Mouse (Mus musculus) CD4-positive, CD25-positive, alpha-beta regulatory T cell, adult 2 months (primary cell): ENCODE results near the gene Dab2.

ENCODE experiments used
- DNase-seq: peaks from one replicate; pipeline ENCODE4 v3.0.0-alpha.2; 2012; ENCODE audit warnings: low read depth, low spot score

The Dab2 gene

GRCm38 (mm10) chr15:6325443-6325842, 25.9 kb downstream of the Dab2 start:
- no peak for DNase-seq

GRCm38 (mm10) chr15:6326011-6326410, 26.4 kb downstream of the Dab2 start:
- no peak for DNase-seq

DNA sequence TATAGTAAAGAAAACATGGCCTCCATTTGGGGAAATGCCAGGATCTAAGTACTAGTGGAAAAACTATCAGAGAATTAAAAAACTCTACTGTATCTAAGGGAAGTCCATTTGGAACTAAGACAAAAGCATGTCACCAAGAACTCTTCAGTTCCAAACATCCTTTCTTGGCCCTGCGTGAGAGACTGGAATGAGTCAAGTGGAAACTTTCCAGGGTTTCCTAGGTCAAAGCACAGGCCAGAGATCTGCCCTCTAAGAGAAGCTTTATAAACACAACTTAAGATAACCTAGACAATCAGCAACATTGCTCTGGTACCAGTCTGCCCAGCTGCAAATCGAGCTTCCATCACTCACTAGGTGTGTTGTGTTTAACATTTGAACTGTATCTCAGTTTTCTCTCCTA, 31.8 kb downstream of the Dab2 start:
- no peak for DNase-seq

GRCm38 (mm10) chr15:6334664-6335206, 35.1 kb downstream of the Dab2 start:
- no peak for DNase-seq

GRCm38 (mm10) chr15:6339767-6340166, 40.2 kb downstream of the Dab2 start:
- DNase-seq, result no peak

GRCm38 (mm10) chr15:6340347-6340746, 40.8 kb downstream of the Dab2 start:
- DNase-seq, result no peak

GRCm38 (mm10) chr15:6341427-6341826, 41.8 kb downstream of the Dab2 start:
- no peak for DNase-seq

DNA sequence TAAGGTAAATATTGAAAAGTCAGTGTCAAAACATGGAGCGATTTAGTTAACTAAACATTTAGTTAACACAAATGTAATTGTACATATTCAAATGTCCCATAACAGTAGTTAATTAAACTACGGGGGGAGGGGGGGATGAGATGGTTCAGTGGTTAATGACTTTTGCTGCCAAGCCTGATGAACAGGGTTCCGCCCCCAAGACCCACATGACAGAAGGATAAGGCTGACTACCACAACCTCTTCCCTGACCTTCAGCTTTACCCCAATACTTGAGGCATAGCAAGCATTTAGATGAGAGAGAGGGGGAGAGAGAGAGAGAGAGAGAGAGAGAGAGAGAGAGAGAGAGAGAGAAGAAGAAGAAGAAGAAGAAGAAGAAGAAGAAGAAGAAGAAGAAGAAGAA, 54.3 kb downstream of the Dab2 start:
- no peak for DNase-seq

DNA sequence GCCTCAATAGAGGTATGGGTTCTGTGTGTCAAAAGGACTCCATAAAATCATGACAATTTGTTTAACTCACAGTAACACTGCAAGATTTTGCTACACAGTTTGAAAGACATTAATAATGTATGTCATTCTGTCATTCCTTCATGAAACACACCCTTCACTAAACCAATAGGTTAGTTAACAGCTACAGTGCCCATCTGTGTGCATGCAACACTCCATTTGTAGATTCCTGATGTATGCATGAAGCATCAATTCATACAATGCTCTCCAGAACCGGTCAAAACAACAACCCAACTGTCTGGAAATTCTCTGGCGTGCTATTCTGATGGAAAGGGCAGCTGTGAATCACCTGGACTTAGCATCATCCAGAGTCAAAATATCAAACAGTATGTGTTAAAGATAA, 60.3 kb downstream of the Dab2 start:
- no peak for DNase-seq

DNA sequence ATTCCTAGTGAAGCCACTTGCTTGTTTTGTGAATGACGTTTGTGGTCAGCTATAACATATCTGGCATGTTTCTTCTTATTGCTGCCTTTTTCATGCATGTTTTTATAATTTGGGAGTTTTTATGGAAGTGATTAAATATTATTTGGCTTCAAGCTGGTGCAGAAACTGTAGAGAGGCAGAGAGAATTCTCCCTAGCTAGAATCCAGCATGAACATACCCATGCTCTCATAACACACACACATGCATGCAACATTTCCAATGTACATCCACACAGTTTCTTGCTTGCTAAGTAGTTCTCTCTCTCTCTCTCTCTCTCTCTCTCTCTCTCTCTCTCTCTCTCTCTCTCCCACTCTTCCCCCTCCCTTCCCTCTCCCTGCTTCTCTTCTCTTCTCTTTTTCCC, 70.4 kb downstream of the Dab2 start:
- no peak for DNase-seq

DNA sequence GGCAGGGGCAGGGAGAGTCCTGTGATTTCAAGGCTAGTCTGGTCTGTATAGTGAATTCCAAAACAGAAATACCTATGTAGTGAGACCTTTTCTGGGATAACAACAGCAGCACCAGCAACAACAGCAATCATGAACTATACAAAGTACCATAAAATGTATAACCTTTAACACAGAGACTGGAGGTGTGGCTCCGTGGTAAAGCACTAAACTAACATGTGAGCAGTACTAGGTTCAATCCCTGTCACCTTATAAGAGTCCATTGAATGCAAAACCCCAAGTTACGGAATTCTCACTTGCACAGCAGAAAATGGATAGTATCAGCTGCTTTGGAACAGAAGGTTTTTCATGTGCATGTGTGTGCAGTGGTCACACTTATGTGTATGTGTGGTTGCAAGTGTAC, 71.9 kb downstream of the Dab2 start:
- DNase-seq, result no peak

DNA sequence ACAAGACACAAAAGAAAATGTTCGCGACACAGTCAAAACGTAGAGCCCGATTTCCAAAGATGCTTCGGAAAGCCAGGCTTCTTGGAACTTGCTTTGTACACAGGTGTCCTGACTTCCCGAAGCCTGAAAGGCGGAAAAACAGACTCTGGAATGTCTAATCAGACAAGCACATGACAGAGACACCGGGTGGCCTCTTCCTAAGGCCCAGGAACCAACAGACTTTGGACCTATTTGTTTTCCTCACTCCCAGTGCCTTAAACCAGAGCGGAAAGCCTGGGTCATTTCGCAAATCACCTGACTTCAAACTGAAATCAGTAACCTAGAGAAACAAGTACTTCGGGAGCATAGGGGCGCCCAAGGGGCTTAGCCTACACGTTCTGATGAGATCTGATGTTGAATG, 75.4 kb downstream of the Dab2 start:
- no peak for DNase-seq

- DNase-seq, result no peak
Measured at GRCm38 (mm10) chr15:6376001-6376400, 76.4 kb downstream of the Dab2 start.

DNA sequence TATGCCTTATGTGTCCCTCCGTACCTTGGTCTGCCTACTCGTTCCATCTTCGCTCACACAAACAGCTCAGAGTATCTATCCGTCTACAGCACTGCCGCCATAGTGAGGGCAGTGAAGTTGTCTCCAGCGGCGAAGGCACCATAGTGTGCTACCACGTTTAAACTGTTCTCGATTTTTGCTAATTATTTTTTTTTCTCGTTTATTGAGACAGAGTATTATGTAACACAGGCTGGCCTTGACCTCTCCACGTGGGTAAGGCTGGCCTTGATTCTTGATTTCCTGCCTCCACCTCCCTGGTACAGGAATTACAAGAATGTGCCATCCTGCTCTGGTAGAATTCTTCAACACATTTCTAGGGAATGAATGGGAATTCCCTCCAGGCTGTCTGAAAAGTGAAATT, 77.2 kb downstream of the Dab2 start:
- DNase-seq, result no peak

DNA sequence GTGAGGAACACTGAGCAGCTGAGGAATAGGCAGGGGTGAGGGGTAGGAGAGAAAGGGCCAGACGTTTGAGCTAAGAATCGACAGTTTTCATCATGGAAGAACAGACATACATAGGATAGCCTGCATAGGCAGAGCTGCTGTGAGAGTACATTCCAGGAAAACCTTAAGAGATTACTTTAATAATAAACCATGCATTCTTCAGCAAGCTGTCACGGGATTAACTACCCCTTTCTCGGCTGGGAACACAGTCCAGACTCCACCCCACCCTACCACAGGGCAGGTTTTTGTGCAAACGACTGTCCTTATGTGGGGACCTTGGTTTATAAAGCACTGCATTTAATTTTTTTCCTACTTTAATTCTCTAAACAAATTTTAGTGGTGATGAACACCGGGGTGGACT, 84.4 kb downstream of the Dab2 start:
- no peak for DNase-seq

DNA sequence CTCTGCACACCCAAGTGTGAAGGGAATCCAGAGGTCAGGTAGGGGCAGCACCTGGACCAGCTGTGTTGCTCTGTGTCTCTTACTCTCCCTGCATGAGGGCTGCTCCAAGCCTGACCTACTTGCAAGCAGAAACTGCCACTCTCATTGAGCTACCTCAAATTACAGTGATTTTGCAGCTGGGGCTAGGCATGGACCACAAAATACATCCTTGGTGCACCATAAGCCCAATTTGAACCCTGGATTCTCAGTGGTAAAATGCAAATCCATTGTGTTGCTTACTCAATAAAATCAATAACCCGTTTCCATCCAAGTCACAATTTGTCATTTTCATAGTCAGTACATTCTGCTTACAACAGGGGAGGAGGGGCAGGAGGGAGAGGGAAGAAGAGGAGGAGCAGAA, 85.7 kb downstream of the Dab2 start:
- no peak for DNase-seq

DNA sequence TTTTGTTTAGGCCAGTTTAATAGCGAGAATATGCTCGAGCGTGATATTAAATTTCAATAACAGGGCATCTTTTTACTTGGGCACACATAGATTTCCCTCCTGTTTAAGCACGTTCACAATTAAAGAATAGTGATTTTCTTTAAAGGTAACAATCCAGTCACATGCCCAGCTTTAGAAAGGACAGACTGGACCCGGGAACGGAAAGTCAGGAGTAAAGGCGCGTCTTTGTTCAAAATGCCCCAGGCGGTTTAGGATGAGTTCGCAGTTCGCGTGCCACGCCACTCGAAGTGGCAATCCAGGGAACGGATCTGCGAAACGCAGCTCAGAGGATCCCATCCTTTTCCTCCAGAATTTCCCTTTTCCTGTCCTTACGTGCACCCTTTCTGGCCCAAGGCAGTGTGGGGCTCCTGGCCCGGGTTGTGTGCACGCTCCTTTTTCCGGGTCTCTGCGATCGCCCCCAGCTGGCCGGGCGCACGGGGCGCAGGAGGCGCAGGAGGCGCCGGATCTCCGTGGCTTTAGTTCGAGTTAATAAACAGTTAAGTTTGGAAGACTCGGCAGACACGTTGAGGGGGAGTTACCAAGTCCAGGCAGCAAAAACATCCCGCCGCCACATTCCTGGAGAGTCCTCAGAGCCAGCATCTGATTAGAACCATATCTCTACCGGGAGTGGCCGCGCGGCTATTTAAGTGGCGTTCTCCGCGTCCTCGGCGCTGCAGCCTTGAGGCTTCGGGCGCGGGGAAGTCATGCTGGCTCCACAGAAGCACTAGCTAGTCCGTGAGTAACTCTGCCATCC, 86.8 kb downstream of the Dab2 start:
- DNase-seq, result peak; percentile 14

DNA sequence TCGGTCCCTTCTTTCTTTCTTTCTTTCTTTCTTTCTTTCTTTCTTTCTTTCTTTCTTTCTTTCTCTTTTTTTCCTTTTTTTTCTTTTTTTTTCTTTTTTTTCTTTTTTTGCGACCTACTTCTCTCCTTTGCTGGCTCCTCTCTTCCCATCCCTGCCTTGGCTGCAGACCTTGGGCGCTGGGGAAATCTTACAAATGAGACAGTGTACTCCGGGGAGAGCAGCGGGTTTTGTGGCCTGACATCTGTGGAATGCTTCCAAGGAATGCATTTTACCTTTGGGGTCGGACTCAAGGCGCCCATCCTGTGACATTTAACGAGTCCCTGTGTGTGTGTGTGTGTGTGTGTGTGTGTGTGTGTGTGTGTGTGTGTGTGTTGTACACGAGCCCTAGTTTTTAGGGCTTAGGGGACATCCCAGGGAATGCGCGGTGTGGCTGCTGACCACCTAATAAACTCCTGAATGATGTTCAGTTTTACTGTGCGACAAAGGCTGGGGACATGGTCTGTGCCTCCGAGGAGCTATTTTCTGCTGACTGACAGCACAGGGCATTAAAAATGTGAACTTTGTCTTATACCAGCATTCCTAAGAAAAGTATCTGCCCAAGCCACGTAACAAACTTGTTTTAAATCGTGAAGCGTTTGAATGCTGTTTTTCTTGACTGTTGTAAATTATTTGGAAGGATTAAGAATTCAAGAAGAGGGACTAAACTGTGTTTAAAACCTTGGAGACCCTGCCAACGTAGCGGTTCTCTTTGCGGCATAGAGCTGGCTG, 87.6 kb downstream of the Dab2 start:
- DNase-seq, result no peak

DNA sequence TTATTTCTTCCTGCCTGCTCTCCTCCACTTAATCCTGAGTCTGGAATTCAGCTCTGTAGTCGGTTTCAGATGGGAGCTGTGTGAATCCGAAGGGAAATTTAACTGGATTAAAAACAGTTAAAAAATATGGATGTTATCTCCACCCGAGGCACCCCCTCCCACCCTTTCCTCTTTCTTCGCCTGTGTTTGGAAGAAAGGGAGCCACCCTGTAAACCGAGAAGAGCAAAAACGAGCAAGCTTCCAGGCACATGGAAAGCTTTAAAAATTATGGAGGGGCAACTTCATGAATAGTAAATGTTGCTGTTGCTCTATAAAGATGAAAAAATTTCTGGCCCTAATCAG, 88.1 kb downstream of the Dab2 start:
- DNase-seq, result no peak

- DNase-seq, result no peak
Measured at GRCm38 (mm10) chr15:6388146-6388545, 88.6 kb downstream of the Dab2 start.

DNA sequence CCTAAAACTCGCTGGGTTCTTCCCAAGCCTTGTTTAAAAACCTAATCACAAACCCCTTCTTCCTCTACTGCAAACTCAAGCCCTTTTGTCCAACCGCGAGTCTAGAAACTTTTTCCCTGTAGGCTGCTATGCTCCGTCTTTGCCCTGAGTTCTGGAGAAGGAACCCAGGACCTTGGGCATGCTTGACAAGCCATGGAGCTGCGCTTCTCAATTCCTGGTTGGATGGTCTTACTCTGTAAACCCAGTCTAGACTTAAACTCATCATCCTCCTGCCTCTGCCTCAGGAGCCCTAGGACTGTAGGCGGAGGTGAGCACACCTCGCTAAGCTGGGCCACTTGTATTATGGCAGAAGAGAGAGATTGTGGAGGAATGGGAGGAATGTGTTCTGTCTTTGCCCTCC, 89.0 kb downstream of the Dab2 start:
- DNase-seq, result no peak

GRCm38 (mm10) chr15:6390106-6390505, 90.5 kb downstream of the Dab2 start:
- no peak for DNase-seq

- no peak for DNase-seq
Measured at GRCm38 (mm10) chr15:6390657-6391056, 91.1 kb downstream of the Dab2 start.
